Mouse (Mus musculus) heart, adult 2 months (tissue): ENCODE measurements around the gene Socs2. TPM values are rescaled to one million over a fixed set of nuclear protein-coding genes. Genes with fewer than 3 reads are reported as not detected.

ENCODE experiments used
- DNase-seq, 2 experiments: peaks; one replicate each; pipeline ENCODE4 v3.0.0; 2021
- H3K27ac ChIP-seq: fragments of 200-600 bp; 2 replicates; pipeline ENCODE4 v1.8.1; 2022
- H3K27me3 ChIP-seq: fragments of 200-500 bp; 2 replicates; pipeline ENCODE4 v1.6.1; 2012; ENCODE audit warnings: mild to moderate bottlenecking, low read length, inconsistent platforms, mixed read lengths; ENCODE audit not compliant: control insufficient read depth, insufficient read depth
- H3K36me3 ChIP-seq: fragments of 200-500 bp; 2 replicates; pipeline ENCODE4 v1.6.1; 2012; ENCODE audit warnings: low read length, inconsistent platforms; ENCODE audit not compliant: control insufficient read depth, insufficient read depth
- H3K4me1 ChIP-seq: fragments of 200-500 bp; 2 replicates; pipeline ENCODE4 v1.6.1; 2011; ENCODE audit warnings: low read length; ENCODE audit not compliant: control insufficient read depth, insufficient read depth
- H3K4me3 ChIP-seq: fragments of 200-600 bp; 2 replicates; pipeline ENCODE4 v1.8.1; 2022
- H3K79me2 ChIP-seq: fragments of 200-500 bp; replicated peaks from 2 replicates; pipeline ENCODE4 v1.6.1; 2012; ENCODE audit warnings: mild to moderate bottlenecking, inconsistent platforms, low read length, moderate library complexity, mixed read lengths; ENCODE audit not compliant: control insufficient read depth, insufficient read depth
- H3K9ac ChIP-seq: fragments of 200-500 bp; 2 replicates; pipeline ENCODE4 v1.6.1; 2012; ENCODE audit warnings: low read depth, mild to moderate bottlenecking, control low read depth, inconsistent platforms, low read length, mixed read lengths
- CTCF ChIP-seq: fragments of 200-600 bp; IDR thresholded peaks from 2 replicates; pipeline ENCODE4 v1.8.1; 2022; ENCODE audit warnings: antibody characterized with exemption, mild to moderate bottlenecking, moderate library complexity
- EP300 ChIP-seq: fragments of 200-500 bp; IDR thresholded peaks from 2 replicates; pipeline ENCODE4 v1.6.1; 2011; ENCODE audit warnings: low read depth, low read length, control low read depth; ENCODE audit not compliant: insufficient read depth
- POLR2A ChIP-seq: fragments of 200-500 bp; IDR thresholded peaks from 2 replicates; pipeline ENCODE4 v1.6.1; 2011; ENCODE audit warnings: mild to moderate bottlenecking, low read depth, low read length, control low read depth; ENCODE audit not compliant: insufficient read depth
- WGBS: fragments of 180-500 bp; shearing (Covaris S2); methylation state at CpG from one replicate; pipeline ENCODE4 v1.1.7; 2018; 5-methylcytosine and 5-hydroxymethylcytosine counted together
- intact Hi-C: fragments of 180-260 bp; cut with DNase I; formaldehyde crosslinking; loops from one replicate; pipeline ENCODE4 v1.15.1; 2025
- polyA plus RNA-seq: library from polyadenylated mRNA; depleted of rRNA; stranded (reverse); fragments of >200 nt; gene quantifications from 2 replicates; pipeline ENCODE4 v1.2.3, GENCODE M21; 2012
- total RNA-seq, 2 experiments: library from RNA; stranded (reverse); gene quantifications; 2 replicates each; pipeline ENCODE4 v1.2.3; 2021

Socs2 gene
- total and polyA plus RNA-seq, 3 experiments = 30.5 to 62.4 (median 49.9) TPM

DNA sequence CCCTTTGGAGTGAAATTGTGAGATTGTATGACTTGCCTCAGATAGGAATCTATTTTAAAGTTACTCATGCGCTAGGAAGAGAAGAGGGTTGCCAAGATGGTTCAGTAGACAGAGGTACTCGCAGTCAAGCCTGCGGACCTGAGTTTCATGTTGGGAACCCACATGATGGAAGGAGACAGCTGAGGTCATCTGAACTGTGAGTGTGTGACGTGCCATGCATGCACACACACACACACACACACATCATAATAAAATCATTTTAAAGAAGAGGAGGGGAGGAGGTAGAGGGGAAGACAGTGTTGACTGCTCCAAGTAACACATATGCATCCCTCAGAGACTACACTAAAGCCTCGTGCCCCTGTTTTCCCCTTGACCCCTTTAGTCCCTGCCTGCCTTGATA, 56.9 kb downstream of the Socs2 start:
- WGBS = 88% methylated on average over 5 of the region's 5 CpGs
- intact Hi-C loops = no loop called here

GRCm38 (mm10) chr10:95357721-95358120, 59.3 kb downstream of the Socs2 start:
- intact Hi-C loops = no loop called here
- Histone ChIP-seq H3K4me3 (no peak overlapping the region), H3K79me2 (no peaks in the 10 kb centered on the region), H3K4me1 (peaks cover 1% of the 10 kb centered on the region; the same call in 1 of the 2 replicates), H3K36me3 (no peaks in the 10 kb centered on the region), H3K27ac (no peak overlapping the region), H3K27me3 (no peaks in the 10 kb centered on the region), H3K9ac (no peak overlapping the region)
- WGBS = 68% methylated on average over 3 of the region's 3 CpGs
- no peak for TF ChIP-seq POLR2A
- TF ChIP-seq EP300 = no peak
- TF ChIP-seq CTCF = no peak
- no peak for DNase-seq

More for the DNA sequence above, 56.9 kb downstream of the Socs2 start:
- no peak overlapping the region for H3K27ac ChIP-seq
- no peak overlapping the region for H3K9ac ChIP-seq
- H3K27me3 ChIP-seq = no peaks in the 10 kb centered on the region
- H3K36me3 ChIP-seq = no peaks in the 10 kb centered on the region
- peaks cover 1% of the 10 kb centered on the region; the same call in 1 of the 2 replicates for H3K4me1 ChIP-seq
- H3K4me3 ChIP-seq = no peak overlapping the region
- H3K79me2 ChIP-seq = no peaks in the 10 kb centered on the region
- TF ChIP-seq CTCF = no peak
- no peak for TF ChIP-seq EP300
- no peak for TF ChIP-seq POLR2A
- no peak for DNase-seq

GRCm38 (mm10) chr10:95356711-95357110, 60.3 kb downstream of the Socs2 start:
- TF ChIP-seq EP300 (no peak), CTCF (no peak), POLR2A (no peak)
- H3K27me3 ChIP-seq = no peaks in the 10 kb centered on the region
- no peak overlapping the region for H3K9ac ChIP-seq
- peaks cover 1% of the 10 kb centered on the region; the same call in 1 of the 2 replicates for H3K4me1 ChIP-seq
- H3K4me3 ChIP-seq = no peak overlapping the region
- no peaks in the 10 kb centered on the region for H3K36me3 ChIP-seq
- WGBS = 66% methylated on average over 7 of the region's 7 CpGs
- intact Hi-C loops = no loop called here
- no peak for DNase-seq
- no peak overlapping the region for H3K27ac ChIP-seq
- no peaks in the 10 kb centered on the region for H3K79me2 ChIP-seq

- no peaks in the 10 kb centered on the region for H3K79me2 ChIP-seq
- no peak for DNase-seq
- H3K27ac ChIP-seq = no peak overlapping the region
- H3K4me1 ChIP-seq = no peaks in the 10 kb centered on the region
- intact Hi-C loops = no loop called here
- no peak overlapping the region for H3K4me3 ChIP-seq
- no peak overlapping the region for H3K9ac ChIP-seq
- 65% methylated on average over 6 of the region's 6 CpGs for WGBS
- TF ChIP-seq POLR2A (no peak), EP300 (no peak), CTCF (no peak)
- no peaks in the 10 kb centered on the region for H3K36me3 ChIP-seq
- H3K27me3 ChIP-seq = no peaks in the 10 kb centered on the region
Measured at GRCm38 (mm10) chr10:95355678-95356268, 61.2 kb downstream of the Socs2 start.

- DNase-seq = no peak
- Histone ChIP-seq H3K36me3 (no peaks in the 10 kb centered on the region), H3K79me2 (no peaks in the 10 kb centered on the region), H3K27ac (no peak overlapping the region), H3K27me3 (no peaks in the 10 kb centered on the region), H3K4me1 (no peaks in the 10 kb centered on the region), H3K9ac (no peak overlapping the region), H3K4me3 (no peak overlapping the region)
- intact Hi-C loops = no loop called here
- TF ChIP-seq CTCF (no peak), EP300 (no peak), POLR2A (no peak)
Measured at GRCm38 (mm10) chr10:95354673-95355072, 62.3 kb downstream of the Socs2 start.

GRCm38 (mm10) chr10:95354047-95354446, 62.9 kb downstream of the Socs2 start:
- TF ChIP-seq CTCF = no peak
- no peak for TF ChIP-seq EP300
- TF ChIP-seq POLR2A = no peak

More at GRCm38 (mm10) chr10:95354047-95354446, 62.9 kb downstream of the Socs2 start:
- Histone ChIP-seq H3K4me3 (no peak overlapping the region), H3K4me1 (no peaks in the 10 kb centered on the region), H3K27me3 (no peaks in the 10 kb centered on the region), H3K79me2 (no peaks in the 10 kb centered on the region), H3K36me3 (no peaks in the 10 kb centered on the region), H3K9ac (no peak overlapping the region), H3K27ac (no peak overlapping the region)
- no peak for DNase-seq
- intact Hi-C loops = no loop called here
- WGBS = 93% methylated on average over 6 of the region's 6 CpGs
